Mouse (Mus musculus) frontal cortex, postnatal 14 days (tissue): Measurements from ENCODE around the gene Rgs10.

ENCODE experiments used
- DNase-seq, 2 experiments: peaks; one replicate each; pipeline ENCODE4 v3.0.0; 2022; ENCODE audit warnings: low spot score in 2 of 2

The Rgs10 gene

DNA sequence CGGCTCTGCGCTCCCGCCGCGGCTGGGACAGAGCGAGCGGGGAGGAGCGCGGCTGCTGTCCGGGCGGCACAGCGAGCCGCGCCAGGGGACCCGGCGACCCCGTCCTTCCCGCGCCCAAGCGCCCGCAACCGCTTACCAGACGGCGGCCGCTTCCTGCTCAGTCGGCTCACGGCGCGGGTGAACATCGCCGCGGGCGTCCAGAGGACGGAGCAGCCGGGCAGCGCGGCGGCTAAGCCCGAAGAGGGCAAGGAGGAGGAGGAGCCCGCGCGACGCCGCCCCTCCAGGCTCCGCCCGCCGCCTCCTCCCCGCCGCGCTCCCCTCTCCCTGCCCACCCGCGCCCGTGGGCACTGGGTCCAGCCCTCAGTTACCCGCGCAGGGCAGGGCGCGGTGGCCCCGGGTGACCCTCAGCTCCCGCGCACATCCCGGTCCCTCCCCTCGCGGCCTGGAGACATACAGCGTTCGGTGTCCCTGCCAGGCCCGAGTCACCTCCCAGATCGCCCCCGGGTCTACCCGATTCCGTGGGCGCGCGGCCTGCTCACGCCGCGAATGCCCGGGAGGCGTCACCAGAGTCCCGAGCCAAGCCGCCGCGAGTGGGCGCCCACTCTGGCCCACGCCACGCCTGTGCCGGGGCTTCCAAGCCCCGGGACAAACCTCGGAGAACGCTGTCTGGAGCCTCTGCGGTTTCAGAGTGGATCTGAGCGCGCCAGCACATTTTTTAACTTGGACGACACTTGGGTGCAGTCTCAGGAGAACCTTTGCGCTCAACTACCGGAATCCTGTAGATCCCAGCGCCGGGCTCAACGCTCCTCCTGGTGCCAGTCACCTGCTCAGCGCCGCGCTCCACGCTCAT is at the start of gene Rgs10:
Gene Rgs10 (minus strand): TSS at position 829 of the 850 bp plus-strand sequence.
- DNase-seq = peak; percentile 13 to 27

DNA sequence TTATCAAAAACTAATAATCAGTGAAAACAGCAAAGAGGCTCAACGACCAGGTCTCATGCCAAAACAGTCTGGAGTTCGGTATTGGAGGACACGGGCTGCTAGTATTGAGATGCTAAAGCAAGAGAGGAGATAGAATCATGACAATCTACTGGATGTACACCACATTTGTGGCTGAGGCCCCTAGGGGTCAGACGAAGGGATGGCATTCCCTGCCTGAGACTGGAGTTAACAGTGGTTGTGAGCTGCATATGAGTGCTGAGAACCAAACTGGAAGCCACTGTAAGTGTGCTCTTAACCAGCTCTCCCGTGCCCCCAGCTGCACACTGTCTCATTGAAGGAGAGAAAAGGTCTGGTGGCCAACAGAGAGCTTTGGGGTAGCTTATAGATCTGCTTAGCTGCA is 43.8 kb upstream of the Rgs10 start:
- no peak for DNase-seq

DNA sequence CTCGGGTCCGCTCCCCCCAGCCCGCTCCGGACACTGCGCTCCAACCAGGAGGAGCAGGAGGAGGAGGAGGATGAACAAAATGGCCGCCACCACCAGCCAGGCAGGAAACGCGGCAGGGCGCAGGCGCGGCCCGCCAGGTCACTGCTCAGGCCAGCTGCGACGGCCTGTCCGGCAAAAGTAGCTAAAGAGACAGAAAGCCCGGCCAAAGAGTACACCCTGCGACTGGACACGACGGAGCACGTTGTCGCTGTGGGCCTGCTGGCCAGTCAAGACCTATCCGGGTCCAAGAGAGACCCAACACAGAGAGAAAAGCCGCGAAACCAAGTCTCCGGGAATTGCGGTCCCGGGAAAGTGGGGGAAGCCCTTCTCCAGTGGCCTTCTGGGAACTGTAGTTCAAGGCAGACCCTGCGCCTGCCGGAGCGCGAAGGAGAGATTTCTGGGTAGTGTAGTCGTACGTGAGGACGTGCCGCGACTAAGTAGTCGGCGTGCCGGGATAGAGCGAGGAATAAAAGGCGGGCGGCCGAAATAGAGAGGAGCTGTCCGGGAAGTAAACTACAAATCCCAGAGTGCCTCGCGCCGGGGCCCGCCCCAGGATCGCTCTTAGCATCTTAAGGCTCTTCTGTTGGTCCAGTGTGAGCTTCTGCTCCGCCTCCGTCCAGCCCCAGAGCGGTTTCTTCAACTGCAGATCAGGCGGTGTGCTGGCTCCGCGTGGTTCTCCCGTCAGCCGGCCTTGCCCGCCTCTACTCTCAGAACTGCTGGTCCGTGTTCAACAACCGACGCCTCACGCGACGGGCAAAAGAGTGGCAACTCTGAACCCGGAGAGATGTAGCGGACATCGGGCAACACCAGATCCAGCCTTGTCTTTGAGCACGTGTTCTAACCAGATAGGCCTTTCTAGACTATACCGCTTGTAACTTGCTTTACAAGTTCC is 43.0 kb upstream of the Rgs10 start, which contains the start of gene Tial1:
Gene Tial1 (minus strand): TSS at position 433 of the 931 bp plus-strand sequence.
- peak; percentile 98 for DNase-seq

DNA sequence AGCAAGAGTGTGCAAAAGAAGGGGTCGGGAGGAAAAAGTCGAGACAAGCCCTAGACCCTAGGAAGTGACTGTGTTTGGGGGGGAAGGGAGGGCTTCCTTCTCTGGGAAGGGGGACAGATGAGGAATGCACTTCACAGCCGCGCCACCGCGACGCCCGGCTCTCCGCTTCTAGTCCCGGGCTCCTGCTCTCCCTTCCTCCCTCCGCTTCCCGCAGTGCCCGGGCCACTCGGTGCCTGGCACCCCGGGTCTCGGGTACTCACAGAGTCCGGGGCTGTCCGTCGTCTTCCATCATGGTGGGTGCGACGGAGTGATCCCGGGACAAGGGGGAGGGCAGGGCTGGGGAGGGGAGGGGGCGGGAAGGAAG is 42.3 kb upstream of the Rgs10 start:
- DNase-seq = peak; percentile 28 to 41

DNA sequence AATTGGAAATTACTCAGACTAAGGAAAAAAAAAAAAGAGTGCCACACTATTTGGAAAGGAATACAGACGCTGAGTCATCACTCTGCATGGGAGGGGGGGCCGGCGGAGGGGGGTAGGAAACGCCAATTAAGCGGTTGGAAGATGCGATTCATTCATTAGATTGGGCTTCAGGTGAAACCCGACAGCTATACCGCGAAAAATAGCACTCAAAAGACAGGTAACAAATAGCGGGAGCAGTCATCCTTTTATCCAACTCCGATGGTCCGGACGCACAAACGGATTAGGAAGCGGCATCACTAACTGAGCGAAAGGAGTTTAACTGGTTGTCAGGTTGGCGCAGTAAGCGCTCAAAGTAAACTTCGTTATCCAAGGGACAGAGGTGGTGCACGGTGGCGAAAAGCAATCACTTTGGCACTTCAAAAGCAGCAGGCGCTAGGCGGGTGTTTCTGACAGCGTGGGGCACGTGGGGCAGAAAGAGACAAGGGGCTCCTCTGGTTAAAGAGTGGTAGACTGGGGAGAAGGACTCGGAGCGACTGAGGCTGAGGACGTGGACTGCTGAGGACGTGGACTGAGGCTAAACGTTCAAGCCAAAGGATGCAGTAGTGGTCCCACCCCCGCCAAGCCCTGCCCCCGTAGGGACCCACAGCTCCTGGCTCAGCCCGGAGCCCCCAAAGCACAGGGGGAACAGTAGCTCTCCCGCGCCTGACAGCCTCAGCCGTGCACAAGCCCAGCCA is 41.7 kb upstream of the Rgs10 start:
- DNase-seq = peak in 1 of 2 experiments; percentile 17

DNA sequence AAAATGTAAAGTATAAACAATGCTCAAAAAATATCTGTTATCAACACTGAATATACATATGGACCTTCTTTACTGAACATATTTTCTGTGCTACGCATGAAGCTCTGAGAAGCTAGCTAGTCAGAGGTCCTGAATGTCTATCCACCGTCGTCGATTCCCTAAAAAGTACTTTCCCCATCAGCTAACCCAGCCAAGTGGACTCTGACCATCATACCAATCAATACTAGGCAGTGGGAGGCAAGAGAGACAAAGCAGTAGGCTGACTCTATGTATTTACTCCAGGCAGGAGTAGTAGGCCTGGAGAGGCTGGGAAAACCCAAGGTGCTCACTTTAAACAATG is 41.2 kb upstream of the Rgs10 start:
- no peak for DNase-seq

DNA sequence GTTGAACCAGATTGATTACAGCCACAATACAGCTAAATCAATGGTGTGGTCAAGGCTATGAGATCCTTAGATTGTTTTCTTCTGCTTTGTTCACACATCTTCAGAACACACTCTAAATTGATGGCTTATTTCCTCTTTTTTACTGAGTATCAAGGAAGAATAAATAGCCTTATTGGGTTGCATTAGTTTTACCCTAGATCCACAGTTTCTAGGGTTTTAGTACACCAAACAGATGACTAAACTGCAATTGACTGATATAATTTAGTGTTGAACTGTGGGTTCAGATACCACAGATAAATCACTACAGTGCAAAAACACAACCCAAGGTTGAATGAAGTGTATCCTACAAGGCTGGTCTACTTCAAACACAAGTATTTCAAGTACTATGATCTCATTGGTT is 39.5 kb upstream of the Rgs10 start:
- DNase-seq = no peak

DNA sequence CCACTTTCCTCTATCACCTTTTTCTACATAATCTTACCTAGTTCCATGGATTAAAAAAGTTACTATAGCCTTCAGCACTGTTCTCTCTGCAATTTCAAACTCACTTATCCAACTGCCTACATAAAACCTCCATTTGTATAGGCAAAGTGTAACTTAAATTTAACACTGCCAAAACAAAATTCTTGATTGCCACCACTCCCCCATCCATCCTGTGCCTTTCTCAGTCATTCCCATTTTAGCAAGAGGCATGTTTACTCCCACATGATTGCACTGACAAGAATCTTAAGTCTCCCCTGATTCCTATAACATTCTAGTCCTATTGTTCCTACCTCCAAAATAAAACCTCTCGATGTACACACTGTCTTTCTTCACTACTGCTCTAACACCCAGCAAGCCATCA is 34.2 kb upstream of the Rgs10 start:
- DNase-seq = no peak

DNA sequence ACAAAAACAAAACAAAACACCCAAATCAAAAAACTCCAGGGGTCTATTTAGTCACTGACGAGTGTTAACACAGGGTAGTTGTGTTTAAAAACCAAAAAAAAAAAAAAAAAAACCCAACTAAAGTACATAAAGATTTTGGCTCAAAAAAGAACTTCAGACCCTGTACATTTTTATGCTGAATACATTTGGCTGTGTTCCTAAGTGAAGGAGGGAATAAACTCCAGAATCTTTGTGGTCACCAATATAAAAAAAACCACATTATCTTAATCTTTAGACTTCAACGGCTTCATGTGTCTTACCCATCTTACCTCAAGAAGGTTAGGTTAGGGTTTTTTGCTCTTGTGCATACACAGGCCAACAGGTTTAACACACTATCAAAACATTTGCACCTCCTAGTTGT is 22.0 kb upstream of the Rgs10 start:
- no peak for DNase-seq

DNA sequence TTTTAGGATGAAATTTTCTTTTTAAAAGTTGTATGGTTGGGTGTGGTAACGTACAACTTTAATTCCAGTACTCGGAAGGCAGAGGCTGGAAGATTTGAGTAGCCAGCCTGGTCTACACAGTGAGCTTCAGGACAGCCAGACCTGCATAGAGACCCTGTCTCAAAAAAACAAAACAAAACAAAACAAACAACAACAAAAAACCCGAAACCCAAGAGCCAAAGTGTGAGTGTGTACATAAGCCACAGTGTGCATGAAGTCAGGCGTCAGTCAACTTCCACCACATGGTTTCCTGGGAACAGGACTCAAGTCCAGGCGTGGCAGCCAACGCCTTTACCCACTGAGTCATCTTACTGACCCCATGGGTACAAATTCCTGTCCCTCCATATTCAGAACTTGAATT is 20.7 kb upstream of the Rgs10 start:
- DNase-seq = no peak

DNA sequence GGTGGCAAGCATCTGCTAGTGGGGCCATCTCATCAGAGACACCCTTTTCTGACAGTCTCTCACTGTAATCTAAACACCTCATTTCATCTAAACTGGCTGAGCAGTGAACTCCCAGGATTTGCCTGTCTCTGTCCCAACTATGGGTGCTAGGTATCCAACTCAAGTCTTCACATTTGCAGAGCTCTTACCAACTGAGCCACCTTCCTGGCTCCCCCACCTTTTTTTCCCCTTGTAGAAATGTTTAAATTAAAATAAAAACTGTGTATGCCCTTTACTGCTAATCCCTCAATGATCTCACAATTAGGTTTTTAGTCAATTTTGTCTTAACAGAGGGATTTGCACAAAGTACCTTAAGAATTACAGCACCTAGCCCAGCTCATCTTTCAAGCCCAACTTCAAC is 19.6 kb upstream of the Rgs10 start:
- no peak for DNase-seq

DNA sequence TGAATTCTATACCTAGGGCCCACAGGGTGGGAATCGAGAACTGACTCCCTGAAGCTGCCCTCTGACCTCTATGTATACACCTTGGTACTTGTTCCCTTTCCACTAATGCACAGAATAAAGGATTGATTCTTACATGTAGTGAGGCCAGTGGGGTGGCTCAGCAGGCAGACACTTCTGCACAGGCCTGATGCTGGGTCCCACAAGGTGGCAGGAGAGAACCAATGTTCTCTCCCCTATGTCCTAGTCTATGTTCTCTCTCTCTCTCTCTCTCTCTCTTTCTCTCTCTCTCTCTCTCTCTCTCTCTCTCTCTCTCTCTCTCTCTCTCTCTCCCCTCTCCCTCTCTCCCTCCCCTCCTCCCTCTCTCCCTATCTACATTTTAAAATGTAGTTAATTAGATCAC is 14.7 kb upstream of the Rgs10 start:
- DNase-seq = peak in 1 of 2 experiments; percentile 9

DNA sequence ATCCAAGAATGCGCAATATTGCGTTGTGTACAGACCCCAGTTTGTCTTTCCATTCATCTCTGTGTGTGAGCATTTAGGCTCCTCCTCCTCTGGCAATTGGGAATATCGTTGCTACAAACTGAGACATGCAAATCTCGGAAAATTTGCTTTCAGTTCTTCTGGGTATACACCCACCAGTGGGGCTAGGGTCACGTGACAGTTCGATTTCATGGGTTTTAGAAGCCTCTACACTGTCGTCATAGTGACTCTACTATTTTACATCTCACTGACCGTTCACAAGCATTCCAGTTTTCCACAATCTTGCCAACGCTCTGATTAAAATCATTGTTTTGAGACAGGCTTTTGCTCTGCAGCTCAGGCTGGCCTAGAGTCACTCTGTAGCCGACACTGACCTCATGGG is 14.0 kb upstream of the Rgs10 start:
- DNase-seq = peak in 1 of 2 experiments; percentile 2

DNA sequence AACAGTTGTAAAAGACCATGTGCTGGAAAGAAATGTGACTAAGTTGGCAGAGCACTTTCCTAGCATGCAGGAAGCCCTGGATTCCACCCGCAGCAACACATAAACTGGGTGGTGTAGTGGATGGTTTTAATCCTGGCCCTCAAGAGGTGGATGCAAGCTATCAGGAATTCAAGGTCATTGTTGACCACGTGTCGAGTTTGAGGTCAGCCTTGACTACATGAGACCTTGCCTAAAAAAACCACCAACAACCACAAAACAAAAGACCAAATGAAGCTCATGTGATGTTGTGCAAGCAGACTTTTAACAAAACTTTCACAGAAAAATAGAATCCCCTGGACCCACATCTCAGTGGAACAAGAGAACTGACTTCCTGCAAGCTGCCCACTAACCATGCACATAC is 3.9 kb upstream of the Rgs10 start:
- DNase-seq = no peak

DNA sequence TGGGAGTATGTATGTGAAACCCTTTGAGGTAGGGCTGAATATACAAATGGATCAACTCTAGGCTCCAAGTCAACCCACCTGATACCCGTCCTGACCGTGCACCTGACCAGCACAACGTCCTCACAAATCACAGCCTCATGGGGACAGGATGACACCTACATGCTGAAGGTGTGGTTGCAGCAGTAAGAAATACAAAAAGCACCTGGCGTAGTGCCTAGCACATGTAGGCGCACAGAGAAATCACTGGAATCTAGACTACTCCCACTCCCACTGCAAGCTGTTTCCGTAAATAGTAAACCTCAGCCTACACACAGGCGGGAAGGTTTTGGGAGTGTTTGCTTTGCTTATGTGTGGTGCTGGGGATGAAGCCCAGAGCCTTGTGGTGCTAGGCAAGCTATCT is 3.1 kb upstream of the Rgs10 start:
- DNase-seq = no peak

DNA sequence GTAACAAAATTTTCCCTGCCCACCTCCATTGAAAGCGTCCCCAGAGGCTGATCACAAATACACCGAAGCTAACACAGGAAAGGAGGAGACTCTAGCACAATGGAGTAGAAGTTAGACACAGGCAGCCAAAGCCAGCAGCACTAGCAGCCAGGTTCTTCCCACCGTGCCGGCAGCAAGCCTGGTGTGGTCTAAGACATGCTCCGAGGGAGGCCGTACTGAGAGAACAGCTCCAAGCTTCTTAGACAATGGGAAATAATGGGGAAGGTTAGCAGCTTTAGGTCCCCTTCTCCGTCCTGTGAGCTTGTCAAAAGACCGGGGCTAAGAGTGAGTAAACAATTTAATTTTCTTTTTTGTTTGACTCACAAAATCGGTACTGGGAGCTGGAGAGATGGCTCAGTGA is 1.1 kb upstream of the Rgs10 start:
- no peak for DNase-seq

DNA sequence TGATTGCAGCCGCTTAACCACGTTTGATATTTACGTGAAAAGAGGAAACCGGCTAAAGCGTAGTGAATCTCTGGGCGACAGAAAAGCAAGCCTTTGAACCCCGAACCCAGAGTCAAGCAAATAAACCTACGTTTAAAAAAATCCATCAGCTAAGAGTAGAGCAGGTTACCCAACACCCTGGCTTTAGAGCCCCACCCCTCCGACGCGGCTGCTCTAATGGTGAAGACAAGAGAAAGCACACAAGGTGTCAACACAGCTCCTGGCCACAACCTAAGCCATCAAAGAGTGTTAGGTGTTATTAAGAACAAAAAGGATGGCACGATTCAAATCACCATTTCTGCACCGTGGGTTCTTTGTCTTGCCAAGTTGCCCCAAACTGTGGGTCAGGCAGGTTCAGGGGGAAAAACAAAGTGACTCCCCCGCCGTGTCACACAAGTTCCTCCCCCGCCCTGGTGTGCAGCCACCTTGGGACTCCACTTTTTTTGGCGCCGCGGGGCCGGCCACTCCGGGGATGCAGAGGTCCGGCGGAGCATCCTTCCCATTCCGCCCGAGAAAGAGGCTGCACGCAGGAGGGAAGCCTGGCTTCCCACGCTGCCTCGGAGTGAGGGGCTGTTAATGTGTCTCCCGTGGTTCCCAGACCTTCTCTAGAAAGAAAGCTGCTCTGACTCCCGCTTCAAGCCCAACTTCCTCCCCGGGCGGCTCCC is 1.2 kb downstream of the Rgs10 start:
- DNase-seq = no peak

DNA sequence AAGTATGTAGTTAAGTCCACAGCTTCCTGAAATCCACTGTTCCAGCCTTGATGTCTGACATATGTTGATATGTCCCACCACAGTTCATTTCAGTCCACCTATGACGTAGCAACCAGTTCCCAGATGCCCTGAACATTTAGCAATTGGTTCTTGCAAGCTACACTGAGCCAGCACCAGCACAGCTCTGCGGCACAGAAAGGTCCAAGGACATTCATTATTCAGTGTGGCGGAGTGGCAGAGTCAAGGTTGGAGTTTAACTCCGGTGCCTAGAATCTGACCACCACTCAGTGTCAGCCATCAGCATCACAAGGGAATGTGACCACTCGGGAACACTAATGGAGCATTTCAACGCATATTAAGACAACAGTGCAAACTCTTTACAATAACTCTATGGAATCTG is 1.9 kb downstream of the Rgs10 start:
- DNase-seq = no peak

DNA sequence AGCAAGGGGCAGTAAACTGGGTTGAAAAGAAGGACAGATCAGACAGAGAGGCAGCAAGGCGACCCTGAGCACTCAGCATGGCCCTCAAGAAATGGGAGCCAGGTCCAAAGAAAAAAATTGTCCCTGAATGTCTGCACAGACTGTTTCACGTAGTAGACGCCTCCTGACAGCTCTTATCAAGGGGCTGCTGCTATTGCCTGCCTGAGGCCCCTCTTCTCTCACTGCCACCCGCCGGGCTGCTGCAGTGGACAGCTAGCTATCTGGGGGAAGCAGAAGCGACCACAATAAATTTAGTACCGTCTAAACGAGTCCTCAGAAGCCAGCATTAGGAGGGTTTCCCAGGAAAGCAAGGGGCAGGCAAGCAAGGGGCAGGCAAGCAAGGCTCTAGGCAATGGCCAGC is 4.1 kb downstream of the Rgs10 start:
- no peak for DNase-seq

DNA sequence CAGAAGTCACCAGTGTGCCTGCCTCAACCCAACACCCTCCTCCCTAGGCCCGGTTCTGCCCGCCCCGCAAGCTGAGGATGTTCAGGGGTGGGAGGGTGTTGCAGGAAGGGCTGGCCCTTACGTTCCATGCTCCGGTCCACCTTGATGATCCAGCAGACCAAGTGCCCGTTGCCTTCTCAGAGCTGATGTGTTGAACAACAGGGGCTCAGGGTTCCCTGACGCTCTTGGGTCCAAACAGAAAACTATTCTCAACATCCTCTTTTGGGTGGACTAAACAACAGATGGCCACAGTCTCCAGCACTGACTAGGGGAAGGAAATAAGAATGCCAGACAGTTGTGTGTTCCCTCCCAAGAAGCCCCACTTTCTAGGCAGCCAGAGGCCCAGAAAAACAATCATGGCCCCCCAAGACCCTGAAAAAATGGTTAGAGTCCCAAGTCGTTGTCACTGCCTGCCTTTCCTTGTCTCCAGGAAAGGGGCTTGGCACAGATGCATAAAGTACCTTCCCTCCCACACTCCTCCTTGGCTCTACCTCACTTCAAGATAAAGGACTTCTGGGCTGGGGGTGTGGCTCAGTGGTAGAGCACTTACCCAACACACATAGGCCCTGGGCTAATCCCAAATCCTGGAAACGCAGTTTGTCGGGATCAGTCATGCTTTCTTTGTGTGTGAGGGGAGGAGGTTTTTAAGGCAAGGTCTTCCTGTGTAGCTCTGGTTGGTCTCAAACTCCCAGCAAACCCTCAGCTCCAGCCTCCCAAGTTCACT is 6.3 kb downstream of the Rgs10 start:
- DNase-seq = no peak
